Mouse (Mus musculus) spleen, adult 2 months (tissue): ENCODE measurements at regions not wholly inside any gene's neighbourhood (a gene's known extent, or its start where the extent isn't known, plus 50 kb on each side); places are given as distances from the start of the nearest gene placed in this dataset.

Experiments used
- CTCF ChIP-seq: fragments of 200-500 bp; IDR thresholded peaks from 2 replicates; pipeline ENCODE4 v1.5.1; 2011; ENCODE audit warnings: mild to moderate bottlenecking, inconsistent platforms; ENCODE audit not compliant: insufficient read depth, insufficient read length, insufficient replicate concordance; ENCODE audit errors: extremely low read depth
- POLR2A ChIP-seq: fragments of 200-500 bp; IDR thresholded peaks from 2 replicates; pipeline ENCODE4 v1.6.1; 2011; ENCODE audit warnings: low read depth, low read length, inconsistent platforms

DNA sequence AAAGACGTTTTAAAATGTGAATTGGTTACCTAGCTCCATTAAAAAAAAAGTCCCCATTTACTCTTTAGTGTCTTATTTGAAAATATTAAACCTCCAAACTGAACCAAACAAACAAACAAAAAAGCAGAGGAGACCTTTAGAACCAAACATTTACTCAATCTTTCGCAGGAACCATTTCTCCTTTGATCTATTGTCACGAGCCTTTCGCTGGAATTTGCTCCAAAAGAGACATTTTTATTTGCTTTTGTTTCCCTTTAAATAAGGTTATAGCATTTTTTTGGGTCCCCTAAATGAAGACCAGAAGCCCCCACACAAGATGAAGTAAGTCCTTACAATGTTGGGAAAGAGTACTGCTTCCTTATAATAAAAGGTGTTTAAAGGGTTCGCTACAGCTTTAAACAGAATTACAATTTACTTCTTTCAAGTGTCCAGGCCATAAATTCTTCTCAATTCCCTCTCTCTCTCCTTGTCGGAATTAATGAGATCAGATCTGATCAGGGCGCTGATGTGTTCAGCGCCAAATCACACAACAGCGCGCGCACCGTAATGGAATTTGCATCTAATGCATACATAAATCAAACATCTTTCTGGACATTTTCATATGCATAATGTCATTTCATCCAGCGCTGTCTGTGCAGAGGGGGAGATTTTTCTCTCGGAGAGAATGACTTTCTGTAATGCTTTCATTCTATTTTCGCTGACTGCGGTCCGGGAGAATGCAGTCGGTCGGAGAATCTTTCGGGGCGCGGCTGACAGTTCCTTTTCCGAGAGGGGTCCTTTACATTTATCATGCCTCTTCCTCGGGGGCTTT is 469.2 kb downstream of the Vrk1 start:
- TF ChIP-seq CTCF (no peak), POLR2A (no peak)
